Mouse (Mus musculus): ENCODE data around the gene Pltp. TPM values are rescaled to one million over a fixed set of nuclear protein-coding genes. Genes with fewer than 3 reads are reported as not detected.

Pltp gene
- polyA plus RNA-seq (2017; shearing (Covaris generic)): 5.0 TPM

DNA sequence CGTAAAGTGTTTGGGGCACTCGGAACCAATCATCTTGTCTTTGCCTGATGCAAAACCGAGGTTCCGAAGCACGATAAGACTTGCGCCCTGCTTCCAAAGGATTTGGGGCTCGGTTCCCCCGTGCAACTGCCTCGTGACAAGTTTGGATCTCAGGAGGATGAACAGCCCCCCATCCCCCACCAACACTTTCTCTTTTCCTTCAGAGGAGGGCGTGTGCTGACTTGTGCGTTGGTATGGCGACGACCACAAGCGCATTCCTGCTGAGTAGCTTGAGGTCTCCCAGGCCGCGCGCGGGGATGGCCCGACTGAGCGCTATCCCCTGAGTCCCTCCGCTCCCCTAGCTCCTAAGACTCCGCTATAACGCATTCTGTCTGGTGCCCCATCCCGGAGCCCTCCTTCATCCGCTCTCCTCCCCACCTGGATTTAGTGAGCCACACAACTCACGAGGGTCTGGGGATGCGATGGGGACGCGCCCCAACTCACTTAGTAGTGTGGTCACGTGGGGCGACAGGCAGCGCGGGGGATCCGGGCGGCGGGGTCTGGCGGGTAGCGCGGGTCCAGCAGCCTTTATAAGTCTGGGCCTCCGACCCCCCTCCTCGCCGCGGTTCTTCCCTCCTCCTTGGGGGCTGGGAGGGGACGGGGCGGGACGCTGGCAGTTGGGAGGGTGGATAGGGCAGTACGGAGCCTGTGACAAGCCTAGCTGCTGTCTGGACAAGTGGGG is at the start of gene Pltp:
TSS of gene Pltp (minus strand) at position 611 of the 721 bp plus-strand sequence.

DNA sequence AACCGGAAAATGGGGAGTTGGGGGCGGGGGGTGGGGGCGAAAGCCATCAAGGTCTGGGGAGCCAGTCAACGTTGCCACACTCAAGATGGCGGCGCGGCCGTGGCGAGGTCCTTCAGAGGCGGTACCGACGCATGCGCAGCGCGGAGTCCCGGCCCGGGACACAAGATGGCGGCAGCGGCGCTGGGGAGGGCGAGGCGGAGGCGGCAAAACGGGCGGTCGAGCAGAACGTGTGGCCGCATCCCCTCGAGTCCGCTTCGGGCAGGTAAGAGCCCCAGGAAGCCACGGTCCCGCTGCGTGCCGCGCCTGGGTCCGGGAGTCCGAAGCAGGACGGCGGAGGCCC is 21.7 kb upstream of the Pltp start, which contains the start of gene Pcif1:
TSS of gene Pcif1 (plus strand) at position 77 of the 340 bp plus-strand sequence.

GRCm38 (mm10) chr2:164833314-164833959 is 24.1 kb downstream of the Pltp start, which contains the start of gene Neurl2:
Neurl2 (minus strand) TSS chr2:164833456.

GRCm38 (mm10) chr2:164832748-164833301 is 24.7 kb downstream of the Pltp start, which contains the start of gene Ctsa:
Ctsa (plus strand) TSS chr2:164832873.

GRCm38 (mm10) chr2:164828437-164828836 is 29.1 kb downstream of the Pltp start, which contains the start of gene Spata25:
Spata25 (minus strand) TSS chr2:164828537.

GRCm38 (mm10) chr2:164822636-164823165 is 34.8 kb downstream of the Pltp start, which contains the start of gene Zswim1:
Zswim1 (plus strand) TSS chr2:164822686.

GRCm38 (mm10) chr2:164804533-164805331 is 52.8 kb downstream of the Pltp start, which contains the start of the genes Acot8 and Zswim3:
Acot8 (minus strand) TSS chr2:164804882.
Zswim3 (plus strand) TSS chr2:164805098.

Other genes starting within 250 kb of the Pltp start
- gene Wfdc6b, start 244.2 kb downstream of the Pltp start, polyA plus RNA-seq (2017; shearing (Covaris generic)): not detected
- gene Wfdc8, start 244.1 kb downstream of the Pltp start, polyA plus RNA-seq (2017; shearing (Covaris generic)): not detected
- gene Wfdc16, start 218.9 kb downstream of the Pltp start, polyA plus RNA-seq (2017; shearing (Covaris generic)): not detected
- gene Wfdc10, start 201.7 kb downstream of the Pltp start, polyA plus RNA-seq (2017; shearing (Covaris generic)): not detected
- not detected for gene Wfdc9, start 201.1 kb downstream of the Pltp start, polyA plus RNA-seq (2017; shearing (Covaris generic))
- not detected for gene Wfdc11, start 183.6 kb downstream of the Pltp start, polyA plus RNA-seq (2017; shearing (Covaris generic))
- not detected for gene Wfdc13, start 172.6 kb downstream of the Pltp start, polyA plus RNA-seq (2017; shearing (Covaris generic))
- gene Spint4, start 159.2 kb downstream of the Pltp start, polyA plus RNA-seq (2017; shearing (Covaris generic)): not detected
- not detected for gene Spint5, start 142.4 kb downstream of the Pltp start, polyA plus RNA-seq (2017; shearing (Covaris generic))
- gene Wfdc3, start 111.8 kb downstream of the Pltp start, polyA plus RNA-seq (2017; shearing (Covaris generic)): 0.31 TPM
- 53.3 TPM for gene Dnttip1, start 111.7 kb downstream of the Pltp start, polyA plus RNA-seq (2017; shearing (Covaris generic))
- 0.85 TPM for gene Ube2c, start 87.8 kb downstream of the Pltp start, polyA plus RNA-seq (2017; shearing (Covaris generic))
- not detected for gene Tnnc2, start 77.7 kb downstream of the Pltp start, polyA plus RNA-seq (2017; shearing (Covaris generic))
- 3.2 TPM for gene Snx21, start 71.9 kb downstream of the Pltp start, polyA plus RNA-seq (2017; shearing (Covaris generic))
- 27.0 TPM for gene Acot8, start 52.8 kb downstream of the Pltp start, polyA plus RNA-seq (2017; shearing (Covaris generic))
- 3.1 TPM for gene Zswim3, start 52.6 kb downstream of the Pltp start, polyA plus RNA-seq (2017; shearing (Covaris generic))
- gene Zswim1, start 35.0 kb downstream of the Pltp start, polyA plus RNA-seq (2017; shearing (Covaris generic)): 14.0 TPM
- gene Spata25, start 29.2 kb downstream of the Pltp start, polyA plus RNA-seq (2017; shearing (Covaris generic)): not detected
- 127 TPM for gene Ctsa, start 24.8 kb downstream of the Pltp start, polyA plus RNA-seq (2017; shearing (Covaris generic))
- gene Neurl2, start 24.3 kb downstream of the Pltp start, polyA plus RNA-seq (2017; shearing (Covaris generic)): 0.77 TPM
- 133 TPM for gene Pcif1, start 21.6 kb upstream of the Pltp start, polyA plus RNA-seq (2017; shearing (Covaris generic))
- gene Zfp335, start 54.0 kb upstream of the Pltp start, polyA plus RNA-seq (2017; shearing (Covaris generic)): 40.2 TPM
- gene Mmp9, start 83.1 kb upstream of the Pltp start, polyA plus RNA-seq (2017; shearing (Covaris generic)): 3.1 TPM
- gene Slc12a5, start 103.1 kb upstream of the Pltp start, polyA plus RNA-seq (2017; shearing (Covaris generic)): 0.54 TPM
- 36.7 TPM for gene Ncoa5, start 177.2 kb upstream of the Pltp start, polyA plus RNA-seq (2017; shearing (Covaris generic))
- gene Cd40, start 197.9 kb upstream of the Pltp start, polyA plus RNA-seq (2017; shearing (Covaris generic)): not detected
- not detected for gene 1700025C18Rik, start 233.0 kb upstream of the Pltp start, polyA plus RNA-seq (2017; shearing (Covaris generic))

Data from effector memory CD4-positive, alpha-beta T cell, adult 5 months (primary cell).